Mouse (Mus musculus): Measurements from ENCODE around the gene Cnot3. TPM values are rescaled to one million over a fixed set of nuclear protein-coding genes. Genes with fewer than 3 reads are reported as not detected.
A peak's percentile ranks its signal among the peaks of the same experiment; 100 is the strongest.
"Not testable (repeated sequence)": the region's sequence is repeated elsewhere in the genome, so short reads cannot be mapped to it uniquely, and the experiment has no call there.

The Cnot3 gene
- 58.1 and 59.3 TPM in 2 replicates for polyA plus RNA-seq (2016; fragmentation: Nextera tagmentation; extraction: Ambion mirVana)

GRCm38 (mm10) chr7:3644672-3645487 lies at the start of gene Cnot3:
Gene Cnot3 (plus strand): TSS chr7:3645268.
- Histone ChIP-seq H3K4me3 (peak within 1 kb of the TSS; percentile 99), H3K9me3 (replicated peaks) (no peaks in the 10 kb centered on the region), H3K4me1 (peaks cover 35% of the 10 kb centered on the region), H3K27me3 (no peaks in the 10 kb centered on the region), H3K27ac (peak within 1 kb of the TSS; percentile 97), H3K4me2 (replicated peaks) (peak within 1 kb of the TSS; percentile 95), H3K9ac (peak within 1 kb of the TSS; percentile 99), H3K36me3 (peaks cover 30% of the 10 kb centered on the region)
- under 1% methylated on average over 58 of the region's 58 CpGs for WGBS
- ATAC-seq (ENCODE audit: low FRiP score) = peak; percentile 99

- H3K36me3 ChIP-seq; H3K27ac ChIP-seq; H3K9me3 ChIP-seq (replicated peaks); H3K4me1 ChIP-seq; H3K27me3 ChIP-seq; H3K4me2 ChIP-seq (replicated peaks); ATAC-seq (ENCODE audit: low FRiP score); H3K9ac ChIP-seq; H3K4me3 ChIP-seq: not testable (repeated sequence)
- 64% methylated on average over 1 of the region's 1 CpGs for WGBS
These were observed 47.3 kb upstream of the Cnot3 start for GRCm38 (mm10) chr7:3597755-3598154.

- H3K9ac ChIP-seq = no peak overlapping the region
- ATAC-seq (ENCODE audit: low FRiP score) = peak; percentile 32; the same call in 1 of the 2 replicates
These were observed 43.9 kb upstream of the Cnot3 start for GRCm38 (mm10) chr7:3601119-3601518.

GRCm38 (mm10) chr7:3606798-3607197 lies 38.3 kb upstream of the Cnot3 start:
- Histone ChIP-seq H3K27me3 (no peaks in the 10 kb centered on the region), H3K36me3 (no peaks in the 10 kb centered on the region), H3K4me2 (replicated peaks) (no peak overlapping the region), H3K9me3 (replicated peaks) (no peaks in the 10 kb centered on the region), H3K4me3 (no peak overlapping the region), H3K27ac (no peak overlapping the region), H3K9ac (no peak overlapping the region), H3K4me1 (no peaks in the 10 kb centered on the region)
- no peak for ATAC-seq (ENCODE audit: low FRiP score)
- WGBS = 17% methylated on average over 2 of the region's 2 CpGs

More at GRCm38 (mm10) chr7:3601119-3601518, 43.9 kb upstream of the Cnot3 start:
- H3K4me1 ChIP-seq = no peaks in the 10 kb centered on the region
- H3K4me2 ChIP-seq (replicated peaks) = no peak overlapping the region
- 17% methylated on average over 4 of the region's 4 CpGs for WGBS
- H3K4me3 ChIP-seq = no peak overlapping the region
- no peaks in the 10 kb centered on the region for H3K9me3 ChIP-seq (replicated peaks)
- H3K36me3 ChIP-seq = no peaks in the 10 kb centered on the region
- H3K27ac ChIP-seq = no peak overlapping the region
- H3K27me3 ChIP-seq = no peaks in the 10 kb centered on the region

GRCm38 (mm10) chr7:3607391-3607790 lies 37.7 kb upstream of the Cnot3 start:
- Histone ChIP-seq H3K27ac (no peak overlapping the region), H3K4me3 (no peak overlapping the region), H3K36me3 (no peaks in the 10 kb centered on the region), H3K9me3 (replicated peaks) (no peaks in the 10 kb centered on the region), H3K27me3 (no peaks in the 10 kb centered on the region), H3K4me2 (replicated peaks) (no peak overlapping the region), H3K9ac (no peak overlapping the region), H3K4me1 (no peaks in the 10 kb centered on the region)
- ATAC-seq (ENCODE audit: low FRiP score) = no peak
- 90% methylated on average over 6 of the region's 6 CpGs for whole genome bisulfite sequencing

GRCm38 (mm10) chr7:3608668-3609067 lies 36.4 kb upstream of the Cnot3 start:
- Histone ChIP-seq H3K9me3 (replicated peaks) (no peaks in the 10 kb centered on the region), H3K4me2 (replicated peaks) (no peak overlapping the region), H3K36me3 (no peaks in the 10 kb centered on the region), H3K9ac (no peak overlapping the region), H3K27ac (no peak overlapping the region), H3K27me3 (no peaks in the 10 kb centered on the region), H3K4me3 (no peak overlapping the region), H3K4me1 (no peaks in the 10 kb centered on the region)
- no peak for ATAC-seq (ENCODE audit: low FRiP score)
- 94% methylated on average over 3 of the region's 3 CpGs for WGBS

GRCm38 (mm10) chr7:3609082-3609481 lies 36.0 kb upstream of the Cnot3 start:
- Histone ChIP-seq H3K36me3 (no peaks in the 10 kb centered on the region), H3K4me3 (no peak overlapping the region), H3K27me3 (no peaks in the 10 kb centered on the region), H3K9me3 (replicated peaks) (no peaks in the 10 kb centered on the region), H3K4me2 (replicated peaks) (no peak overlapping the region), H3K9ac (no peak overlapping the region), H3K4me1 (no peaks in the 10 kb centered on the region), H3K27ac (no peak overlapping the region)
- WGBS = 79% methylated on average over 3 of the region's 3 CpGs
- ATAC-seq (ENCODE audit: low FRiP score) = no peak

GRCm38 (mm10) chr7:3610437-3610836 lies 34.6 kb upstream of the Cnot3 start:
- 89% methylated on average over 3 of the region's 3 CpGs for WGBS
- H3K4me1 ChIP-seq = no peaks in the 10 kb centered on the region

GRCm38 (mm10) chr7:3611006-3611405 lies 34.1 kb upstream of the Cnot3 start:
- Histone ChIP-seq H3K27ac (no peak overlapping the region), H3K36me3 (no peaks in the 10 kb centered on the region), H3K27me3 (no peaks in the 10 kb centered on the region), H3K4me1 (no peaks in the 10 kb centered on the region), H3K4me2 (replicated peaks) (no peak overlapping the region), H3K4me3 (no peak overlapping the region), H3K9ac (no peak overlapping the region), H3K9me3 (replicated peaks) (no peaks in the 10 kb centered on the region)
- no peak for ATAC-seq (ENCODE audit: low FRiP score)
- WGBS = 90% methylated on average over 13 of the region's 13 CpGs

More at GRCm38 (mm10) chr7:3610437-3610836, 34.6 kb upstream of the Cnot3 start:
- H3K9ac ChIP-seq = no peak overlapping the region
- H3K36me3 ChIP-seq = no peaks in the 10 kb centered on the region
- ATAC-seq (ENCODE audit: low FRiP score) = no peak
- H3K4me3 ChIP-seq = no peak overlapping the region
- H3K27ac ChIP-seq = no peak overlapping the region
- no peaks in the 10 kb centered on the region for H3K27me3 ChIP-seq
- no peaks in the 10 kb centered on the region for H3K9me3 ChIP-seq (replicated peaks)
- no peak overlapping the region for H3K4me2 ChIP-seq (replicated peaks)

- no peak overlapping the region for H3K4me3 ChIP-seq
These were observed 31.0 kb upstream of the Cnot3 start for GRCm38 (mm10) chr7:3614021-3614420.

GRCm38 (mm10) chr7:3616057-3616388 lies 29.0 kb upstream of the Cnot3 start, which contains the start of gene Oscar:
Gene Oscar (minus strand): TSS chr7:3616157.
- Histone ChIP-seq H3K4me3 (peak within 1 kb of the TSS; percentile 79; the same call in 1 of the 2 replicates), H3K4me2 (replicated peaks) (no peak within 1 kb of the TSS), H3K4me1 (peaks cover 12% of the 10 kb centered on the region), H3K9ac (no peak within 1 kb of the TSS), H3K27me3 (no peaks in the 10 kb centered on the region), H3K9me3 (replicated peaks) (no peaks in the 10 kb centered on the region), H3K27ac (no peak within 1 kb of the TSS), H3K36me3 (peaks cover 20% of the 10 kb centered on the region)
- no peak for ATAC-seq (ENCODE audit: low FRiP score)
- 80% methylated on average over 4 of the region's 4 CpGs for WGBS

More at GRCm38 (mm10) chr7:3614021-3614420, 31.0 kb upstream of the Cnot3 start:
- Histone ChIP-seq H3K9ac (no peak overlapping the region), H3K27me3 (no peaks in the 10 kb centered on the region), H3K27ac (no peak overlapping the region), H3K4me1 (peaks cover 12% of the 10 kb centered on the region), H3K4me2 (replicated peaks) (no peak overlapping the region), H3K9me3 (replicated peaks) (no peaks in the 10 kb centered on the region), H3K36me3 (peaks cover 4% of the 10 kb centered on the region; the same call in 1 of the 2 replicates)
- ATAC-seq (ENCODE audit: low FRiP score) = no peak
- 81% methylated on average over 3 of the region's 3 CpGs for whole genome bisulfite sequencing

- no peaks in the 10 kb centered on the region for H3K27me3 ChIP-seq
- WGBS = 40% methylated on average over 6 of the region's 6 CpGs
- H3K4me3 ChIP-seq = peak overlapping the region; percentile 79; the same call in 1 of the 2 replicates
- H3K4me2 ChIP-seq (replicated peaks) = no peak overlapping the region
- H3K9ac ChIP-seq = no peak overlapping the region
- H3K36me3 ChIP-seq = peaks cover 24% of the 10 kb centered on the region
- peak; percentile 42 for ATAC-seq (ENCODE audit: low FRiP score)
- no peaks in the 10 kb centered on the region for H3K9me3 ChIP-seq (replicated peaks)
- no peak overlapping the region for H3K27ac ChIP-seq
- H3K4me1 ChIP-seq = peaks cover 12% of the 10 kb centered on the region
These were observed 28.5 kb upstream of the Cnot3 start for GRCm38 (mm10) chr7:3616389-3617241.

All from hindbrain, embryonic 12.5 days (tissue).